Mouse (Mus musculus) hematopoietic stem cell, adult 5-6 weeks (primary cell): Measurements from ENCODE around the gene Idua. TPM values are rescaled to one million over a fixed set of nuclear protein-coding genes. Genes with fewer than 3 reads are reported as not detected.
A peak's percentile ranks its signal among the peaks of the same experiment; 100 is the strongest.

ENCODE experiments used
- ATAC-seq, 2 experiments: fragments of 125-278 bp in 1 of 2; replicated peaks in 1 of 2; 2 replicates each; pipeline ENCODE4 v1.8.0; 2016 to 2017; ENCODE audit warnings: inconsistent platforms in 2 of 2, mild to moderate bottlenecking in 2 of 2, moderate number of reproducible peaks in 2 of 2, low read depth in 1 of 2, moderate TSS enrichment in 1 of 2; ENCODE audit not compliant: low FRiP score in 2 of 2, poor library complexity in 2 of 2, severe bottlenecking in 2 of 2, insufficient read depth in 1 of 2, low TSS enrichment in 1 of 2
- total RNA-seq: library from RNA; stranded (forward); fragments of 172-1452, 232-1000 nt; gene quantifications from 2 replicates; pipeline ENCODE4 v1.2.3, GENCODE M21; 2017

Gene Idua
- total RNA-seq, 1 experiment from 2014 or later = 10.9 TPM

DNA sequence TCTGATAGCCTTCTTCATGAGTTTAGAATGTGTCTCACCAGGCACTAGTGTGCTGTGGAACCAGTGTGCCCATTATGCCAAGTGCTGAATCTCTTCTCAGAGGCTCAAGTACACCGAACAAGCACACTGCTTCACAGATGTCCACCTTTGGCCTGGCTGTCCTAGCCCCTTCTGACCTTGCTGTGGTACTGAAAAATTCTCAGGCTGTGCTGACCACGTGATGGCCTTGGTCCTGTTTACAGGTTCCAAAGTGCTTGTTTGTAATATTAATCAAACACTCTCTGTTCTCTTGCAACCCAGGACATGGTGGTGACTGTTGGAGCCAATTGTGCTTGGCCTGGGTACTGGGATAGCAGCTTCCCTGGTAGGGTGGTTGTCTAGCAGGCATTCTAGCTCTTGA lies 14.5 kb downstream of the Idua start:
- ATAC-seq = no peak

DNA sequence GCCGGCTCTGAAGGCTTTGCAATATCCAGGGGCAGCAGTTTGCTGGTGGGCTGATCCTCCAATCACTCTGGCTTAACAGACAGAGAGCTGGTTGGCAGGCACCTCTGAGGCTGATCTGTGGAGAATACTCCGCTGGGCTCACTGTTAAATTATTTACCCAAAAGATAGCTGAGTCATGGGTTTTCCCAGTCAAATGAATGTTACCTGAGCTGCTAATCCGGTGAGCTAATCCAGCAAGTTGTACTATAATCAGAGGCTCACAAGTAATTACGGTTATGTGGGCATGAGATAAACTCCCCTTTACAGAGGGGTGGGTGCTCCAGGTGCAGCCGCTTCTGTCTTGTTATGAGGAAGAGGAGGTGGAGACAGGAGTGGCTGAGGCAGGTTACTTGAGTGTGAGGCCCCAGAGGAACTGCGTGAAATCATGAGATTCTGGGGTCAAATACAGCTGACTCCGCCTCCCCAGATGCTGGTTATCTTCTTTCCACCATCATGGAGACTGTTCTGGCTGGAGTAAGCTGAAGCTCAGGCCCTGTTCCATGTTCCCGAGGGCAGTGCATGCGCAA lies 15.2 kb downstream of the Idua start, which contains the start of gene Slc26a1:
Gene Slc26a1, minus strand, starts transcription at position 319 of the 566 bp plus-strand sequence.
- no peak; a peak in 1 of 4 replicates for ATAC-seq

DNA sequence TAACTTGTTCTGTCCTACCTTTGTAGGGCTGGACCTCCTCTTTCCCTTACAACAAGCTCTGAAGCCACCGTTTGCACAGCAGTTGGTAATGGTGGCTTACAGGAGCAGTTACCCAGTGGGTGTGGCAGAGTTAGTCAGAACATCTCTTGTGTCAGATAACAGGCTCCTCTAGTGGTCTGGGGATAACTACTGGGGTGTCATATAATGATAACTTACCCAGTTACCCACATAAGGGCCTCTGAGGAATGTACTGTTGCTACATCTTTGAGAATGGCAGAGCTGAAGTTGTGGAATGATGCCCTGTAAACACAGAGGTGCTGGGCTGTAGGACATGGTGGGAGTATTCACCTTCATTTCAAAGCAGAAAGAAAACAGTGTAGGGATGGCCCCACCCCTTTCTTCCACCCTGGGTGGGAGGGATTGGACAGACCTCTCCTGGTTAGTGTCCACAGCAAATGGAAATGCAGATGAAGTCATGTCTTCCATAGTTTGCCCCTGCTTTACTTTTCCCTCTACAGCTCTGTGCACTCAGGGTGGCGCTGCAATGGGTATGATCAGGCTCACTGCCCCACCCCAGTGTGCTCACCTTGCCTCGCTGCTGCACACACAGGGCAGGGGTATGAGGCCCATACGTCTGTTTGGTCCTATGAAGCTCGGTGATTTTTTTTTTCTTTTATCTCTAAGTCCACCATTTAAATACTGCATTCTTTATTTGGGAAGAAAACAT lies 16.8 kb downstream of the Idua start:
- no peak for ATAC-seq

DNA sequence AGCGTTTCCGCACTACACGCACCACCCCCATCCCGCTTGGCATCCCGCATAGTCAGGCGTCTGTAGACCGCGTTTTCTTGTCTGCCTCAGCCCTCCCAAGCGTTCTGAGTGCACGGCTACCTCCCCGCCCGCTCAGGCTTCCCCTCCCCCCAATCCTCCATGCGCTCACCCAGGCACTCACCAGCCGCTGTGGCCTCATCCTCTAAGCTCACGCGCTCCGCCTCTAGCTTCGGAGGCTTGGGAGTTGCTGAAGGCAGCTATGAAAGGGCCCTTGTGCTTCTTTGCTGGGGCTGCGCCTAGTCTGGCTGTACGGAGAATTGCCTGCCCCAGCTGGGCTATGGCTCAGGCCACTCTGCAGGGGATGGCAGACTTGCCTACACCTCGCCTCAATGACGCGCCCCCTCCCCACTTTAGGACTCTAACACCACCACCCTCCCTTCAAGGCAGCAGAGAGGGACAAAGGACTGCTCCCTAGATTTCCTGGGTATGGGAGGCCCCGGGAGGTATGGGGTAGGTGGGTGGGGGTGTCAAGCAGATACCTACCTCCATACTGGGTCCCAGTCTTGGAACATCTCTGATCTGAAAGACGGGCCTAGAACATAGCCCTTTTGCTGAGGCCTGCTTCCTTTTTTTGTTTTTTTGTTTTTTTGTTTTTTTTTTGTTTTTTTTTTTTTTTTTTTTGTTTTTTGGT lies 17.6 kb downstream of the Idua start:
- no peak for ATAC-seq

DNA sequence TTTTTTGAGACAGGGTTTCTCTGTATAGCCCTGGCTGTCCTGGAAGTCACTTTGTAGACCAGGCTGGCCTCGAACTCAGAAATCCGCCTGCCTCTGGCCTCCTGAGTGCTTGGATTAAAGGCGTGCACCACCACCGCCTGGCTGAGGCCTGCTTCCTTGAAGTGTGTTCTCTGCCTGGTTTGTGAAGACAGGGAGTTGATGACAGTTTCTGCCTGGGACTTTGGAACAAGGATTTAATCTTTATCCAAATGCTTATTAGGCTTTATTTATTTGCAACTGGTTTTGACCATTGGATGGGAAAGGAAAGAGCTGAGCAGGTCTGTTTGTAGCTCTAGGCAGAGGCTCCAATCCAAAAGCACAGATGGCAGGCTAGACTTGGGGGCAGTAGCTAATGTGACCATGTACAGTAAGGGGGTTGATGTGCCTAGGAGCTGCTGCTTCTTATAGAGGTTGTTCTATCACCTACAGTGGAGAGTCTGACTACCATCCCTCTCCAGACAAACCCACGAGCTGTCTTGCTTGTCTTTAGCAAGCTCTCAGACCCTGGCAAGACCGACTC lies 18.2 kb downstream of the Idua start:
- ATAC-seq = no peak

DNA sequence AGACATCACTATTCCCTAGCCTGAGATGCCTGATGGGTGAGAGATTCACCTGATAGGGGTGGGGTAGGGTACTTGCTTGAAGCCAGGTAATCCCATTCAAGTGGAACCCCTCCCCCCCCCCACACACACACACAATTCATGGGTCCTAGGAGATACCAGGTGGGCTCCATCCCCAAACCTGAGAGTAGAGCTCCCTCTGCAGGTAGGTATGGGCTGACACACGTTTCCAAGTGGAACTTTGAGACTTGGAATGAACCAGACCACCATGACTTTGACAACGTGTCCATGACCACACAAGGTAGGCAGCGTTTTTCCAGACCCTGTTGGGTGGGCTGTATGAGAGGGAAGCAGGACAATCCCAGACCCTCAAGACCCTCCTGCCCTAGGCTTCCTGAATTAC lies 19.8 kb downstream of the Idua start:
- no peak for ATAC-seq

DNA sequence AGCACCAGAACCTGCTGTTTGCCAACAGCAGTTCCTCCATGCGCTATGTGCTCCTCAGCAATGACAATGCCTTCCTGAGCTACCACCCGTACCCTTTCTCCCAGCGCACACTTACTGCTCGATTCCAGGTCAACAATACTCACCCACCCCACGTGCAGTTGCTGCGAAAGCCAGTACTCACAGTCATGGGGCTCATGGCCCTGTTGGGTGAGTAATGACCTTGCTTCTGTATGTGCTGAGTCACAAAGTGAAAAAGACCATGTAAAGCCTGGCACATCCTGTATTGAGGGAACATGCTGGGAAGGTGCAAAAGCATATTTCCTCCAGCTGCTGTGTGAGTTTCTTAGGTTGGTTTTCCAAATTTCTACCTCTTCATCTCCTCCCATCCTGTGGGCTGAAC lies 20.7 kb downstream of the Idua start:
- no peak for ATAC-seq

DNA sequence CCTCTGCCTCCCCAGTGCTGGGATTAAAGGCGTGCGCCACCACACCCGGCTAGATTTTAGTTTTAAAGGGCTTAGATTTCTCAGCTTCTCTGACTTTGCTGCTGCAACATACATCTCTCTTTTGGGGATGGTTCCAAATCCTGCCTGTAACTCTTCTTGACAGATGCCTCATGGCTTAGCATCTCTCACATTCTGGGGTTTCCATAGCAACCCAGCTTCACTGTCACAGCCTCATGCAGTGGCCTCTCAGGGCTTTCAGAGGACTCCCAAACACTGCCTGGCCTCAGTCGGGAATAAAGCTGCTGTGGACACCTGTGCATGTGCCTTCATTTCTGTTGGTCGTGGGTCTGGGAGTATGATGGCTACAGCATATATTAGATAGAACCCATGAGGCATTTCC lies 29.0 kb downstream of the Idua start:
- no peak for ATAC-seq

DNA sequence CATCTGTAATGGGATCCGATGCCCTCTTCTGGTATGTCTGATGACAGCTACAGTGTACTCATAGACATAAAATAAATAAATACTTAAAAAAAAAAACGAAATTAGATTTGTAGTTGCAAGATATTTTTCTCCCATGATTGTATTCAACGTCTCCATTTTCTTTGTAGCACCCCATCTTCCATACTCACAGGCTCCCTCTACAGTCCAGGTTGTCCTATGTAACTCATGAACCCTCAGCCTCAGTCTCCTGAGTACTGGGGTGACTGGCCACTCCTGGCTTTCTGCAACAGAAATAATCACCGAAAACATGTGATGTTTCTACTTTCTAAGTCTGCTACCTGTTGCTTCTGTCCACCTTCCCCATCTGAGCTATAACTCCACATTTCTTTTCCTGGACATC lies 31.0 kb downstream of the Idua start:
- ATAC-seq = no peak

DNA sequence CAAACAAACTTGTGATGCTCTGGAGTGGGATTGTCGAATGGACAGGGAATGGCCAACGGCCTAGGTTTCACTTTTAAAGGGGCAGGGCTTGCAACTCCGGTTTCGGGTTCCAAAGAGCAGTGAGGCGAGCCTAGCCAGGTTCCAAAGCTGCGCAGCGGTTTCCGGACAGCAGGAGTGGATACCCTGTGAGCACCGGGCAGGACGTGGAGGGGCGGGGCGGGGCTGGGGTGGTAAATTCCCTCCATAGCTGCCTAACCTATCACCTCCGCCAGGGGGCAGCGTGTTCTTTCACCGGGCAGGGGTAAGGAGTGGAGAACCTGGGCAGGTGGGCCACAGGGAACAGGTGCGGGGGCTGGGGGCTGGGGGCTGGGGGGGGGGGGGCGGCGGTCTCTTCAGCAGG lies 32.1 kb downstream of the Idua start, which contains the start of gene Fgfrl1:
Gene Fgfrl1, plus strand, starts transcription at position 112 of the 400 bp plus-strand sequence.
- peak; percentile 48 to 55 for ATAC-seq

DNA sequence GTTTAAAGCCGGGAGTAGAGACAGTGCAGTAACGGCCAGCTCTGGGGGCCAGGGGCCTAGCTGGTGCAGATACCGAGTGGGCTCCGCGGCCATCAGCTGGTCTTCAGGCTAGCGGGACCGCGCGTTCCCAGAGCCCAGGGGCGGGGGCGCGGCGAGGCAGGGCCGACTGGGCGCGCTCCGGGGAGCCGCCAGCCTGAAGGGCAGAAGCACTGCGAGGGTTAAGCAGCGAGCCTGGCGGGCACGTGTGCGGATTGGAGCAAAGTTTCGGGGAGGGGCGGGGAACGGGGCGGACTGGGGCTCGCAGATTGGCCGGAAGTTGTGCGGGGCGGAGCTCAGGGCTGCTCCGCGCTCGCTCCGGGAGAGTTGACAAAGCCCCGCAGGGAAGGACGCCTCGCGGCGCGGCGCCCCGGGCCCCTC lies 33.7 kb downstream of the Idua start:
- ATAC-seq = peak; percentile 83 to 89

DNA sequence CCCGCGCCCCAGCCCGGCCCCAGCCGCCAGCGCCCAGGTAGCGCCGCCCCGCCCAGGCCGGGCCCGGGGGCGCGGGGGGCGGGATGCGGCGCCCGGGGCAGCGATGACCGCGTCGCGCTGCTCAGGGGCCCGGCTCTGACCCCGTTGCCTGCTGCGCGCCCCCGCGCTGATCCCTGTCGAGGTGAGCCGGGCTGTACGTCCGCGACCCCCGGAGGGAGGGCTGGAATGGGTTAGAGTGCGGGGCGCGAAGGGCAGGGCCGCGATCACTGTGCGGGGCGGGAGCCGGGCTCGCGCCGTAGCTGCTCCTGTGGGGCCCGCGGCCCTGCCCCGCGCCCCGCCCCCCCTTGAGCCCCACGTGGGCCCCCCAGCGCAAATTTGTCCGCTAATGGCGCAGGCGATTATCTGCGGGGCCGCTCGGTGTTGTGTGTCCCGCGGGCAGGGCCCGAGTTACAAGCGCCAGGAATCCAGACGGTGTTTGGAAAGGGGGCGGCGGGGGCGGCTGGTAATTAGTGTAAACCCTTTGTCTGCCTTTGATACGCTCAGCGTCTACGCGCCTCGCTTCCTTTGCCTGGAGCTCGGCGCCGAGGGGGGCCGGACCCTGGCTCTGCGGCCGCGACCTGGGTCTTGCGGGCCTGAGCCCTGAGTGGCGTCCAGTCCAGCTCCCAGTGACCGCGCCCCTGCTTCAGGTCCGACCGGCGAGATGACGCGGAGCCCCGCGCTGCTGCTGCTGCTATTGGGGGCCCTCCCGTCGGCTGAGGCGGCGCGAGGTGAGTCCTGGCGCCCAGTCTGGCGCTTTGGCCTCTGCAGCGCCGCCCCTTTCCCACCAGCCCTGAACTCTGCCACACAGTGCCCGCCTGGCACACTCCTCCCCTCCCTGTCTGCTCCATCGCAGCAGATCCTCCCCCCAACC lies 34.5 kb downstream of the Idua start:
- peak; percentile 30 to 38 for ATAC-seq

DNA sequence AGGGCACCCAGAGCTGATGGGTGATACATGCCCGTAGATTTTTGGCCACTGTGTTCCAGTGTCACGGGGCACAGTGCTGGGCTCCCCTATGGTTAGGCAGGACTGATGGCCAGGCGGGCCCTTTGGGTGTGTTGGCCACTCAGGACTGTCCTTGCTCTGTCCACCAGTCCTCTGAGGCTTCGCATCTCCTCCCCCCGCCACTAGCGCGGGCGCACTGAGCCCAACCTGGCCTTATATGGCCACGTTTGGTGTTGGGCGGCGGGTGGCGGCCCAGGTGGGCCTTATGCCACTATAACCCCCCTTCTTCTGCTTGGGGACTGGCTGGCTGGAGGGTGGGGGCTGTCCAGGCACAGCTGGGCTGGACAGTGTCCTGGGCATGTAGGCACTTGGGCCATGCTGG lies 35.7 kb downstream of the Idua start:
- no peak for ATAC-seq

DNA sequence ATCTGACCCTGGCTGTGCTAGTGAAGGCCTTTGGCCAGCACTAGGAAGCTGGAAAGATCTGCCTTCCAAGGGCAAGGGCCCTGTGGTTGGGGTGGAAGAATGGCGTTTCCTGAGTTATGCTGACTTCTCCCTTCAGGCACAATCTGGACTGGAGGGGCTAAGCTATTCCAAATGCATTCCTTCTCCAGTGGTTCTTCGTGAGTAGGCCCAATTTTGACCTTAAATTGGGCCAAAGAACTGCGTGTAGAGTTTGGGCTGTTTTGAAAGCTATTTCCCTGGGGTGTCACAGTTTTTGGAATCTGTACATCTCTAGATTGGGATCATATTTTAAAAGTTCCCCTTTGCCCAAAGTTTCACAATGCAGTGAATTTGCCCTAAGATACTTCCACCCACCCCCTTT lies 36.4 kb downstream of the Idua start:
- ATAC-seq = no peak

DNA sequence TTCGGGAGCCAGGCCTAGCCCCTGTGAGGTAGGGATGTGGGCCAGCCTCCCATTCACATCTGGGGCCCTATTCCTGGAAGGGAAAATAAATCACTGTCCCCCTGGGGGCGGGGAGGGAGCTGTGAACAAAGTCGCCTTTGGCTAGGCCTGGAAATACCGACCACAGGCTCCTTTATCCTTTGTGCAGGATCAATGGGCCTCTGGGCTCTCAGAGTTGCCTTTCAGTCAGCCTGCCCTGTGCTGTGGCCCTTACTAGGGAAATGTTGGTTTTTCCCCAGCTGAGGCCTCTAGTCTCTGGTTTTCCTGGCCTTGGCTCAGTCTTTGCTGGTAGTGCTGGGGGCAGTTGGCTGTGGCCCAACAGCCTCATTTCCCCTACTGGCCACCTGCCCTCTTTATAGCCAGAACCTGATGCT lies 37.2 kb downstream of the Idua start:
- ATAC-seq = no peak

DNA sequence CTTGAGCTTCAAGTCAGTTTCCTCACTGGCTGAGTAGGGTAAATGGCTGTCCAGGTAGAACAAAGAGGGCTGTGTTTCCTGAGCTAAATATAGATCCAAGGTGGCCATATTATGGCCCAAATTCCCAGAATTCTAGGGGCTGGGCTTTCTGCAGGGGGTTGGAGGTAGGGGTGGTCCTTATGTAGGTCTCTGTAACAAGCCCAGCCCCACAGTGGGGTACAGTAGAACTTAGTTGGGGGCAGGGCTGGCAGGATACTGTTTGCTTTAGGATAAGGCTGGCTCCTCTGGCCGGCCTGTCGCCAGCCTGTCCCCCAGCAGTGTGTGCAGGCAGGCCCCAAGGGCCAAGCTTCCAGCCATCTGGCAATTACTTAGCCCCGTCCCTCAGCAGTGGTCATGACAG lies 40.2 kb downstream of the Idua start:
- no peak for ATAC-seq

DNA sequence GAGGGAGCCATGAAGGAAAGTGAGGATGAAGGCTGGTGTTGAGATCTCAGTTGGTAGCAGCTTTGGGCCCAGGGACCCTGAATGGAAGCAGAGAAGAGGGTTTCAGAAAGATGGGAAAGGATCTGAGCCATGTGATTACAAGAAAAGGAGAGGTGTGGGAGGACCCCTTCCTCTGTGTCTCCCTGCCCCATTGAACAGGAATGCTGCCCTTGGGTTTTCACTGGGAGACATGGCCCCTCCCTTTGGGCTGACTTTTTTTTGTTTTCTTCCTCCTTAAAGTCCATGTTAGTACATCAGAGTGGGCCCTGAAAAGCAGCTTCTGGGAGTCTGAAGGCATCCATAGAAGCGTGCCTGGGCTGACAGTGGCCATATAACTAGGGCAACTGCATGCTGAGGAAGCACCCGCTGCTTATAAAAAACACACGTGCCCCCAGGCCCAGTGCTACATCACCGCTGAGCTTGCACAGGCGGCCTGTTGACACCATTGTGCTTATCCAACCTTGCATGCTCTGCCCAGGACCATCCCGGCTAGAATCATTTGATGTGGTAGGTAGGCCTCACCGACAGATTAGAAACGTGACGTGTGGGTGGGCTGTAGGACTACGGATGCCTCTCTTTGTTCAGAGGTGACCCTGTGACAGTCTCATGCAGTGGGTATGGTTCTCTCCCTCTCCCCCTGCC lies 41.4 kb downstream of the Idua start:
- ATAC-seq = no peak
